Mouse (Mus musculus): Measurements from ENCODE around the gene Ctnnal1. TPM values are rescaled to one million over a fixed set of nuclear protein-coding genes. Genes with fewer than 3 reads are reported as not detected.

The Ctnnal1 gene
- polyA plus RNA-seq, 1 experiment: 2.0 TPM

DNA sequence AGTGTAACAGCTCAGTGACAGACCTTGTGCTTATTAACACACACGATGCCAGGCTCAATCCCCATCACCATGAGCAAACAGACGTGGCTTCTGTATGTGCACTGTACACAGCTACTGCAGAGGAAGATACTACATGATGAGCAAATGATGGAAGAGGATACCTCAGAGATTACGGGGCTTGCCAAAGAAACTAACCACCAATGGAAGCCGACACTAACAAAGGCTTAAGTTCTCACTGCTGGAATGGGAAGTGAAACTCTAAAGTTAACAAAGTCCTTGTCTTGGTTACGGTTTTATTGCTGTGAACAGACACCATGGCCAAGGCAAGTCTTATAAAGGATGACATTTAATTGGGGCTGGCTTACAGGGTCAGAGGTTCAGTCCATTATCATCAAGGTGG is 40.5 kb upstream of the Ctnnal1 start:
- H3K36me3 ChIP-seq (ENCODE audit: control insufficient read depth, insufficient read depth, low read length): peaks cover 13% of the 10 kb centered on the region
- 0 out of 2 replicates have a peak, but pooled peaks cover 7% of the 10 kb centered on the region for H3K4me1 ChIP-seq (ENCODE audit: control insufficient read depth, insufficient read depth, insufficient read length)
- H3K27ac ChIP-seq (ENCODE audit: insufficient read depth, low read length): peak overlapping the region; percentile 68
- H3K27me3 ChIP-seq (ENCODE audit: control insufficient read depth, insufficient read depth, low read length): no peaks in the 10 kb centered on the region
- TF ChIP-seq CTCF (IDR thresholded peaks at IDR 0.05; ENCODE audit: extremely low read depth, insufficient read depth, insufficient read length, insufficient replicate concordance): no peak
- no peak for TF ChIP-seq POLR2A (IDR thresholded peaks at IDR 0.05; ENCODE audit: low read depth, low read length)
- DNase-seq (ENCODE audit: low read depth in 1 of 2, low spot score in 2 of 2): no peak
- H3K4me3 ChIP-seq (ENCODE audit: extremely low read depth, insufficient read depth, insufficient read length): no peak overlapping the region
- WGBS: 52% methylated on average over 5 of the region's 5 CpGs

DNA sequence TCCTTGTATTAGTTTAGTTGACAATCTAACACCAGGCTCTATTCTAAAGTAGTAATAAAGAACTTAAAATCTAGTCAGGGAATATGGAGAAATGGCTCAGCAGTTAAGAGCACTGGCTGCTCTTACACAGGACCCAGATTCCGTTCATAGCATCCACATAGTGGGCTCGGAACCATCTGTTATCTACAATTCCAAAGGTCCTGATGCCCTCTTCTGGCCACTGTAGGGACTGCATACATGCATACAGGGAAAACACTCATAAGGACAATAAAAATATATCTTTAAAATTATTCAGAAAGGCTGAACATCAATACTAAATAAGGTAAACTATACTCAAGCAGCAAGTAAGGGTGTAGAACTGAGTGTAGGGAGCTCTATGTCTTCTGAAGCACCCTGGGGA is 36.7 kb upstream of the Ctnnal1 start:
- Histone ChIP-seq H3K36me3 (ENCODE audit: control insufficient read depth, insufficient read depth, low read length) (peaks cover 21% of the 10 kb centered on the region), H3K27me3 (ENCODE audit: control insufficient read depth, insufficient read depth, low read length) (no peaks in the 10 kb centered on the region), H3K27ac (ENCODE audit: insufficient read depth, low read length) (no peak overlapping the region), H3K4me1 (ENCODE audit: control insufficient read depth, insufficient read depth, insufficient read length) (0 out of 2 replicates have a peak, but pooled peaks cover 7% of the 10 kb centered on the region), H3K4me3 (ENCODE audit: extremely low read depth, insufficient read depth, insufficient read length) (no peak overlapping the region)
- no peak for DNase-seq (ENCODE audit: low read depth in 1 of 2, low spot score in 2 of 2)
- TF ChIP-seq POLR2A (IDR thresholded peaks at IDR 0.05; ENCODE audit: low read depth, low read length) (no peak), CTCF (IDR thresholded peaks at IDR 0.05; ENCODE audit: extremely low read depth, insufficient read depth, insufficient read length, insufficient replicate concordance) (no peak)
- 93% methylated on average over 2 of the region's 2 CpGs for WGBS

DNA sequence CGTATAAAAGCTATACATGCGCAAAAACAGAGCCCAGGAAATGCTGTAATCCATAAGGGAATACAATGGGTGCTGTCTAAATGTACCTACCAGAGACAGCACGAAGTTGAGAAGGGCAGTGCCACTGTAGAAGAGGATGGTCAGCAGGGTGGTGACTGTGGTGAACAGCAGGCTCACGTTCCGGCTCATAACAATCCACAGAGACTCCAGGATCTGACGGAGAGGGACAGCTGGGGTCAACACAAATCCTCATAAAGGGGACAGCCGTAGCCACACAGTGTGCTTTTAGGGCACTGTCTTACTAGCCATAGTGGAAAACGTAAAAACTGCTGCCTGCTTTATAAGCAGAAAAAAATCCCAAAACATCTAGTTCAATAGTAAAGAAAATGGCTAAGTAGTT is 34.2 kb upstream of the Ctnnal1 start:
- no peak for DNase-seq (ENCODE audit: low read depth in 1 of 2, low spot score in 2 of 2)
- Histone ChIP-seq H3K4me3 (ENCODE audit: extremely low read depth, insufficient read depth, insufficient read length) (no peak overlapping the region), H3K27me3 (ENCODE audit: control insufficient read depth, insufficient read depth, low read length) (no peaks in the 10 kb centered on the region), H3K27ac (ENCODE audit: insufficient read depth, low read length) (no peak overlapping the region), H3K36me3 (ENCODE audit: control insufficient read depth, insufficient read depth, low read length) (peaks cover 26% of the 10 kb centered on the region), H3K4me1 (ENCODE audit: control insufficient read depth, insufficient read depth, insufficient read length) (0 out of 2 replicates have a peak, but pooled peaks cover 2% of the 10 kb centered on the region)
- no peak for TF ChIP-seq POLR2A (IDR thresholded peaks at IDR 0.05; ENCODE audit: low read depth, low read length)
- WGBS: 94% methylated on average over 8 of the region's 8 CpGs

DNA sequence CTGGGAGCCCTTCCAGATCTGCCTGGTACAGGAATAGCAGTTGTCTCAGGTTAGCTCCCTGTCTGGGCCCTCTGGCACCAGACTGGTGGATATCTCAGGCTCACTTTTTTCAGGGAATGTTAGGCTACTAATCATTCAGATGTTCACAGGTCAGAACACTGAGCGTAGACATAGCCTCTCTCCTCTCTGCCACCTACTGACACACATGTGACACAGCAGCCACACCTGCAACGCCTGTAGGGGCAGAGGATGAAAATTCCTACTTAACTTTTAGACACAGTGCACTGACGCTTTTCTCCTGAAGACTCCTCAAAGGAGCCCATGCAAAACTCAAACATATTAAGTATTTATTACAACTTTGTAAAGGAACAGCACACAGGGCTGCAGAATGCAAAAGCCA is 32.5 kb upstream of the Ctnnal1 start:
- DNase-seq (ENCODE audit: low read depth in 1 of 2, low spot score in 2 of 2): no peak
- TF ChIP-seq POLR2A (IDR thresholded peaks at IDR 0.05; ENCODE audit: low read depth, low read length) (no peak), CTCF (IDR thresholded peaks at IDR 0.05; ENCODE audit: extremely low read depth, insufficient read depth, insufficient read length, insufficient replicate concordance) (no peak)
- Histone ChIP-seq H3K27ac (ENCODE audit: insufficient read depth, low read length) (no peak overlapping the region), H3K4me3 (ENCODE audit: extremely low read depth, insufficient read depth, insufficient read length) (no peak overlapping the region), H3K36me3 (ENCODE audit: control insufficient read depth, insufficient read depth, low read length) (peaks cover 23% of the 10 kb centered on the region), H3K4me1 (ENCODE audit: control insufficient read depth, insufficient read depth, insufficient read length) (no peaks in the 10 kb centered on the region), H3K27me3 (ENCODE audit: control insufficient read depth, insufficient read depth, low read length) (no peaks in the 10 kb centered on the region)
- WGBS: 87% methylated on average over 3 of the region's 3 CpGs

DNA sequence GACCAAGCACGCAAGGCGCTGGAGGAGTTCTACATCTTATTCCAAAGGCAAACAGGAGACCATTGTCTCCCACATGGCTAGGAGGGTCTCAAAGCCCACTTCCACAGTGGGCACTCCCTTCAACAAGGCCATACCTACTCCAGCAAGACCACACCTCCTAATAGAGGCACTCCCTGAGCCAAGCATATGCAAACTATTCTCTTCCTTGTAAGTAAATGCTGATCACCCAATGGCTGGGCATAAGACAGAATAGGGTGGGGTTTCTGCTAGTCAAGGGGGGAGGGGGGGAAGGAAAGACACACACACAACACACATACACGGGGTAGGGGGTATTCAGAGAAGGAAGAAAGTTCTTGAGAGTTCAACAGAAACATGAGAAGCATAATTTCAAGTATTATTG is 29.2 kb upstream of the Ctnnal1 start:
- H3K36me3 ChIP-seq (ENCODE audit: control insufficient read depth, insufficient read depth, low read length): peaks cover 19% of the 10 kb centered on the region

GRCm38 (mm10) chr4:56892501-56893115 is 27.6 kb upstream of the Ctnnal1 start:
- H3K36me3 ChIP-seq (ENCODE audit: control insufficient read depth, insufficient read depth, low read length): peaks cover 14% of the 10 kb centered on the region
- no peaks in the 10 kb centered on the region for H3K27me3 ChIP-seq (ENCODE audit: control insufficient read depth, insufficient read depth, low read length)
- DNase-seq (ENCODE audit: low read depth in 1 of 2, low spot score in 2 of 2): no peak
- H3K4me3 ChIP-seq (ENCODE audit: extremely low read depth, insufficient read depth, insufficient read length): no peak overlapping the region
- H3K27ac ChIP-seq (ENCODE audit: insufficient read depth, low read length): peak overlapping the region; percentile 68
- WGBS: 19% methylated on average over 6 of the region's 6 CpGs
- no peak for TF ChIP-seq CTCF (IDR thresholded peaks at IDR 0.05; ENCODE audit: extremely low read depth, insufficient read depth, insufficient read length, insufficient replicate concordance)
- TF ChIP-seq POLR2A (IDR thresholded peaks at IDR 0.05; ENCODE audit: low read depth, low read length): no peak
- peaks cover 5% of the 10 kb centered on the region; the same call in 1 of the 2 replicates for H3K4me1 ChIP-seq (ENCODE audit: control insufficient read depth, insufficient read depth, insufficient read length)

More for the DNA sequence above, 29.2 kb upstream of the Ctnnal1 start:
- Histone ChIP-seq H3K27ac (ENCODE audit: insufficient read depth, low read length) (no peak overlapping the region), H3K4me1 (ENCODE audit: control insufficient read depth, insufficient read depth, insufficient read length) (peaks cover 5% of the 10 kb centered on the region; the same call in 1 of the 2 replicates), H3K4me3 (ENCODE audit: extremely low read depth, insufficient read depth, insufficient read length) (no peak overlapping the region), H3K27me3 (ENCODE audit: control insufficient read depth, insufficient read depth, low read length) (no peaks in the 10 kb centered on the region)
- no peak for DNase-seq (ENCODE audit: low read depth in 1 of 2, low spot score in 2 of 2)
- TF ChIP-seq CTCF (IDR thresholded peaks at IDR 0.05; ENCODE audit: extremely low read depth, insufficient read depth, insufficient read length, insufficient replicate concordance): no peak
- 95% methylated on average over 3 of the region's 3 CpGs for WGBS

DNA sequence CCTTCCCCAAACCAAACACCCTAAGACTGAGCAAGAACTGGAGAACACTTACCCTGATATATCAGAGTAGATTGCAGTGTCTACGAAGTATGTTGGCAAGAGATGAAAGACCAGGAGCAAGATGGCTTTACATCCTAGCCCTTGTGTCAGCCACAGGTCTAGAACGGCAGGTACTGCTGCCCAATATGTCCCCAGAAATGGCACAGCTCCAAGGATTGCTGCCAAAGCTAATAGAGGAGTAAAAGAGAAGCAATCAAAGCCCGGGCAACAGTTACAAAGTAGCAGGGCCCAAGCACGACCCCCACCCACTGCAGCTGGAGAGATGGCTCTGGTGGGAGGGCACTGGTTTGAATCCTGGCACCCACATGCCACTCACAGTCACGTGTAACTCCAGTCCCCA is 23.5 kb upstream of the Ctnnal1 start:
- H3K36me3 ChIP-seq (ENCODE audit: control insufficient read depth, insufficient read depth, low read length): peaks cover 20% of the 10 kb centered on the region
- WGBS: 85% methylated on average over 5 of the region's 5 CpGs
- H3K27ac ChIP-seq (ENCODE audit: insufficient read depth, low read length): no peak overlapping the region
- no peak for DNase-seq (ENCODE audit: low read depth in 1 of 2, low spot score in 2 of 2)
- peaks cover 5% of the 10 kb centered on the region; the same call in 1 of the 2 replicates for H3K4me1 ChIP-seq (ENCODE audit: control insufficient read depth, insufficient read depth, insufficient read length)
- no peak for TF ChIP-seq POLR2A (IDR thresholded peaks at IDR 0.05; ENCODE audit: low read depth, low read length)
- TF ChIP-seq CTCF (IDR thresholded peaks at IDR 0.05; ENCODE audit: extremely low read depth, insufficient read depth, insufficient read length, insufficient replicate concordance): no peak
- H3K27me3 ChIP-seq (ENCODE audit: control insufficient read depth, insufficient read depth, low read length): no peaks in the 10 kb centered on the region
- H3K4me3 ChIP-seq (ENCODE audit: extremely low read depth, insufficient read depth, insufficient read length): no peak overlapping the region
